Mouse (Mus musculus) retina, embryonic 14.5 days (tissue): ENCODE data around the gene Gna11.

Source experiments
- DNase-seq: peaks from one replicate; pipeline ENCODE4 v3.0.0-alpha.2; 2015; ENCODE audit warnings: low spot score

Gene Gna11

DNA sequence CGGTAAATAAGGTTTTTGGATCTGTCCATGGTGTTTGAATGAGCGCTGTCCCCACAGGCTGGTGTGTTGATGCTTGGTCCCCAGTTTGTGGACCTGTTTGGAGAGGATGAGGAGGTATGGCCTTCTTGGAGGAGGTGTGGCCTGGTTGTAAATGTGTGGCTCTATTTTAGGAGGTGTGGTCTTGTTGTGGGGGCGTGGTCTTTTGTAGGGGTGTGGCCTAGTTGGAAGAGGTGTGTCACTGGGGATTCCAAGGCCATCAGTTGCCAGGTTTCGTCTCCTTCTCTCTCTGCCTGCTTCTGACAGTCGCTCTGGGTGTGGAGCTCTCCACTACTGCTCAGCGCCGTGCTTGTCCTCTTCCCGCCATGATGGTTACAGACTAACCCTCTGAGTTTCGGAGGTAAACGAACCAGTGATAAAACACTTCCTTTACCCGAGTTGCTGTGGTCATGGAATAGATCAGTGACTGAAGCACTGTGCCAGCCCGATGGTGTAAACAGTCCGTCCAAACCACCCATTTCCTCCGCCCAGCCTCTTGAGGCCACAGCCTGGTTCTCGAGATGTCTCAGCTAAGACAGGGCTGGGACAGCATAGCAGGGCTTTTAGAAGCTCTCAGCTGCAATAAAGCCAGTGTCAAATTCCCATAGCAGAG, 39.9 kb downstream of the Gna11 start:
- DNase-seq = no peak

DNA sequence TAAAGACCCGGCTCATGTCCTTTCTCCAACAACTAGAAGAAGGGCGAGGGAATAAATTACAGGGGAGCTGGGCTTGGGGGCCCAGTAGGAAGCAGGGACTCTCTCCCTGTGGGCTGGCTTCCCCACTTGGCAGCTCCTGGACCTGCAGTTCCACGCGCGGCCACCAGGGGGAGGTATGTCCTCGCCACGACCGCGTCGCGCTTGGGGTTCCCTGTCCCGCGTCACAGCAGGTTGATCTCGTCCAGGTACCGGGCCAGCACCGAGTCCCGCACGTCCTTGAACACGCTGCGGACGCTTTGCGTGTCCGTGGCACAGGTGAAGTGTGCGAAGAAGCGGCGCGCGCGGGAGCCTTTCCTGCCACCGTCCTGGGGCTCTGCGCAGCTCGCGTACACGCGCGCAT, 42.3 kb downstream of the Gna11 start:
- DNase-seq = peak; percentile 85

- DNase-seq = no peak
These were observed 43.1 kb downstream of the Gna11 start for GRCm38 (mm10) chr10:81501863-81502262.

DNA sequence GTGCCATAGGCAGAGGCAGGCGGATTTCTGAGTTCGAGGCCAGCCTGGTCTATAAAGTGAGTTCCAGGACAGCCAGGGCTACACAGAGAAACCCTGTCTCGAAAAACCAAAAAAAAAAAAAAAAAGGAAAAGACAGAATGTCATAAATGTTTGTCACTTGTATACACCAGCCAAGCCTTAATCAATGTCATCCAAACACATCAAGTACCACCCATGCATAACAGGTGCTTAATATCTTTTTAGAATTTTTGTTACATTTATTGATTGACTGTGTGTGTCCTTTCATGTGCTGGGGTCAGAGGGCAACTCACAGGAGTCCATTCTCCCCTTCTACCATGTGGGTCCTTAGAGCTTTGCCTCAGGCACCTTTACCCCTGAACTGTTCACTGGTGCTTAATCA, 45.0 kb downstream of the Gna11 start, which contains the start of gene S1pr4:
Gene S1pr4 (minus strand): TSS at position 101 of the 400 bp plus-strand sequence.
- no peak for DNase-seq

DNA sequence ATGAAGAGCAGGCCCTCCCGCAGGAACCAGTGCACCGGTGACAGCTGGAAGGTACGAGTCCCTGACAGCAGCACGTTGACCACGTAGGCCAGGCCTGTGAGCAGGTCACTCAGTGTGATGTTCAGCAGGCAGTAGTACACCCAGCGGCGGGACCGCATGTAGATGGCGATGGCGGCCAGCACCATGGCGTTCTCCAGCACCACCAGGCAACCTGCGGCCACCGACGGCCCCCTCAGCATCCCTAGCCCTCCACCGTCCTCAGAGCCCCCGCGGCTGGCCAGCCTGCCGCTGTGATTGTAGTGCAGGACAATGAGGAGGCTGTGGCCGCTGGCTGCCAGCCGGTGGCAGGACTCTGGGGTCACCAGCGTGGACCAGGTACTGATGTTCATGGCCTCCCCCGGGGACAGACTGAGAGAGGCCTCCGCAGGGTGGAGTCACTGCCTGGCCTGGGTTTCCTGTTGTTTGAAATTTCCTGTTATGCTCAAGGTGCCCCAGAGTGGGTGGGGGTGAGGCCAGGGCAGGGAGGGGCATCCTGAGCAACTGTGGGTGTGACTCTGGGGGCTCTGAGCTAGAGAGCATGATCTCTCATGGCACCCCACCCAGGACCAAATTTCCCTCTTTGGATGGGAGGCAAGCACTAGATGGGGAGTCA, 45.6 kb downstream of the Gna11 start:
- DNase-seq = no peak

DNA sequence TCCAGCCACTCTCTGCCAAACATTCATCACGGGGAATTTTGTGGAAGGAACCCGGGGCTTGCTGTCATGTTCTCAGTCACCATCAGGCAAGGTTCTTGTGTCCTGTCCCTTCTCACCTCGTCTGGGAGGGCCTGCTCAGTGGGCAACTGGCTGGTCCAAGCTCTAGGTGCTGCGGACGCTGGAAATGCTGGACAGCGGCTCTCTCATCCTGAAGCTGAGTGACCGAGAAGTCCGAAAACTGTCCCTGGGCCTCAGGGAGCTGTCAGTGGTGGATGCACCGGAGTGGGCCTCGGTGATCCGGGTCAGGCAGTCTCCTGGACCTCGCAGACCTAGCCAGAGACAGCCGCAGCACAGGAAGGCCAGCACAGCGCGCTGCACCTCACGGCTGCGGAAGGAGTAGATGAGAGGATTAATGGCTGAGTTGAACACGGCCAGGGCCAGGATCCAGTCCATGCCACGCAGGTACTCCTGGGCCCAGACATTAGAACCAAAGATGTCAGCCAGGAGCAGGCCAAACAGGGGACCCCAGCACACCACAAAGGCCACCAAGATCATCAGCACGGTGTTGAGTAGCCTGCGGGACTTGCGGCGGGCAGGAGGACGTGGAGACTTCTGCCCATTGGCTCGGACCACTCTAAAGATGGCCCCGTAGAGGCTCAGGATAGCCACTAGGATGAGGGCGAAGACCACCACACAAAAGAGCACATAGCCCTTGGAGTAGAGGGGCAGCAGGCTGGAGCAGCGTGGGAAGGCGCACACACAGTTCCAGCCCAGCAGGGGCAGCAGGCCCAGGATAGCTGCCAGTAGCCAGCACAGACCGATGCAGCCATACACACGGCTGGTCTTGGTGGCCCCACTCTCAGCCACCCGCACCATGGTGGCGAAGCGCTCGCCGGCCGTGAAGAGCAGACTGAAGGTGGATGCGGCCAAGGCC, 46.4 kb downstream of the Gna11 start:
- DNase-seq = no peak

DNA sequence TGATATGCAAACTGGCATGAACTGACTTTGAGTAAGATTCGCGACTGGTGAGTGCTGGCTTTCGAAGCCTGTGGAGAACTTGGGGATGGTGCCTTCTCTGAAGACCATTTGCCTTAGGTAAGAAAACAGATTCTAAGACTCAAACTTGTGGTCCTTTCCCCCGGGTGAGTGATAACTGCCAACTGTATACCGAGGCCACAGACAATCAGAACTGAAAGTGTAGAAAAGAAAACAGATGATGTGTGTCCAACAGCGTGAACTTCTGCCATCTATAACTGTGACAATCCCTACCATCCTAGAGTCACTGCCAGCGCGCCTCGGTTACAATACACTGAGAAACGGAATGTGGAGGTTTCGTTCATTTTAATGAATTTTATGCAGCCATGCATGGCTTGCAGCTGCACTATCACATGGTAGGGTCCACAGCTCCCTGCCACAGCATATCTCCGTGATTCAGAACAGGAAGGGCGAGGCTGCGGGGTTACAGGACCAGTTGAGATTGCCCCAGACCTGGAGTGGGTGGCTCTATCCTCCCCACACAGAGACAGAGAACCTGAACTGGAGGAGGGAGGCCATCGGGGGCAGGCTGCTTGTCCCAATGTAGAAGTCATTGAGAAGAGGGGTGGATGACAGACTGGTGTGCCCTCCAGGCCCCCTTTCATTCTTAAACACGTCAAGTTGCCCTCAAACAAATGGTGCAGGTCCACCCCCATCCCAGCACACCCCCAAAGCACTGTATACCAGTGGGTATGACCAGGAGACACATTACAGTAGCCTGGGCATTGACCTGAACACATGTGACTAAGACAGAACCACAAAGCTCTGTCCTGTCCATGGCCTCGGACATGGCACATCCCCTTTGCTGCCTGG, 47.4 kb downstream of the Gna11 start:
- no peak for DNase-seq

DNA sequence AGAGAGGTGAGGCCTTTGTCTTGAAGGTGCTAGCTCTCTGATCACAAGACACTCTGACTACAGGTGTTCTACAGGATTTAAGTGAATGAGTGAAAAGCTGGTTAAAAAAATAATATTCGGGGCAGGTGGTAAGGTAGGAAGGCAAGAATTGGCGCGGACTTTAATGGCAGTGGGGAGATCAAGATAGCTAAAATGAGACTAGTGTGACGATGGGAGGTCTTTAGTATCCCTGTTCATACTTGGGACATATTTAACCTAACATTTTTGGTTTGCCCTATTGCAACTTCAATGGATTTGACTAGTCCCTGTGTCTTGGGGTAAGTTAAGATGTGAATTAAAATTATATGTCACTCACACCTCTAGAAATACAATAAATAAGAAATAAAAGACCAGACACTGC, 48.0 kb downstream of the Gna11 start:
- DNase-seq = no peak

- peak; percentile 98 for DNase-seq
These were observed 48.6 kb downstream of the Gna11 start, which contains the start of gene Ncln for GRCm38 (mm10) chr10:81496264-81496901. Gene Ncln, minus strand, starts transcription at chr10:81496392.

- DNase-seq = no peak
These were observed 49.2 kb downstream of the Gna11 start for GRCm38 (mm10) chr10:81495616-81496263.

GRCm38 (mm10) chr10:81495151-81495550, 49.8 kb downstream of the Gna11 start:
- no peak for DNase-seq

GRCm38 (mm10) chr10:81494260-81495041, 50.5 kb downstream of the Gna11 start:
- DNase-seq = no peak

DNA sequence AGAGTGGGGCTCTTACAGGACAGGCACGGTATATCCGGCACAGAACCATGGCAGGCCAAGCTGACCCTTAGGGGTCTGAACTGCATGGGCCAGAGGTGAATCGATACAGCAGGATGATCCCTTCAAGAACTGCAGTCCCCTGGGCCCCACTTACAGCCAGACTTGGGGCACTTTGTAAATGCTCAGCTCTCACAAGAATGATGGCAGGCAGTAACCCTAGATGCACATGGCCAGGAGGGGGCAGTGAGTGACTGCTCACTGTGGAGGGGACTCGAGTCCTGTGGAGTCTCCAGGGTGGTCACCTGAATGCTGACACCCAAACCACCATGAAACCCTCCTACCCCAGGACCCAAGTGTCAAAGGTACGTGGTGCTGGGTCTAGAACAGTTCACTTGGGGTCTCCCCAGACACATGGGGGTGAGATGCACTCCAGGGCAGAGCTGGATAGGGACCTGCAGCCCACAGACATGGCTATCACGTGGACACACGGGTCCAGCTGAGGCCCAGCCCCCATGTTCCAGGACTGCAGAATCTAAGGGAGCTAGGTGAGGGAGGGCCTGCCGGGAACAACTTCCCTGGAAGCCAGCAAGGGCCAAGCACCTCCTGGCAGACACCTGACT, 51.3 kb downstream of the Gna11 start:
- DNase-seq = no peak

DNA sequence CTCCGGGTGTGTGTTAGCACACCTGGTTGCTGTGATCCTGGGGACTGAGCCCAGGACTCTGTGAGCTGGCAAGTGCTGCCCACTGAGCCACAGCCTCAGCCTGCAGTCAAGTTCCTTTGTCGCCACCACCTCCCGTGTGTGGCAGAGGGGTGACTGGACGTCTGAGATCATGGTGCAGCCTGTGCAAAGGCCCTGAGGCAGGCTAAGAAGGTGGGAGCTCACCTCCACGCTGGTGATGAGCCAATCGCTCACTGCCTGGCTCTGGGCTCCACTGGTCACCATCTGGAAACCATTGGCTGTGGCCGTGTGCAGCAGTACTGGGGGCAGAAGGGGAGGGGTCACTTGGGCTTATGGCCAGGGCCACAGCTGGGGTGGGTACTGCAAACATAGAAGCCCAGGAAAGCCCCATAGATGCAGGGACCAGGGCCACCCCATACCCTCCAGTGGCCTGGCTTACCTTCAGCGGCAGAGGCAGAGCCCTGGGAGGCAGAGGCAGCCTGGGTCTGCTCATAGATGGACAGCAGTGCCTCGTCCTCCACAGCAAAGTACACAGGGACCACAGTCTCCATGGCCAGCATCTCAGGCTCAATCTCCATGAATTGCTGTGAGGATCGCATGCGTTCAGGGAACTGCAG, 52.3 kb downstream of the Gna11 start:
- DNase-seq = no peak

GRCm38 (mm10) chr10:81491018-81491417, 54.0 kb downstream of the Gna11 start:
- DNase-seq = no peak

- no peak for DNase-seq
These were observed 55.0 kb downstream of the Gna11 start for GRCm38 (mm10) chr10:81489941-81490340.

DNA sequence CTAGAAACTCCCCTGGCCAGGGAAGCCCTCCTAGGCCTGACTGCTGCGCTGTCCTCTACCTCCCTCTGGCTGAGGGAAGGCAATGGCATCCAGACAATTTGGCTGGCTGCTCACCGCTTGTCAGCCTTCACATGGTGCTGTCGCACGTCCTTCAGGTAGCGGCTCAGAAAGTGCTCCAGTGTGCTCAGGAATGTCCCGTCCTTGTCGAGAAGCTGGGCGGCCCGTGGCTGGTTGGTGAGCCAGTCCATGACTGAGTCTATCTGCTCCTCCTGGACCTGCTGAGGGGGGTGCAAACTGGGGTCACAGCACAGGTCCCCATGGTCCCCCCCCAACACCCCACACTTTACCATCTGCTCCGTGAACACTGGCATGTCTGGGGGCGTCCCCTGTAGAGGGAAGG, 56.9 kb downstream of the Gna11 start:
- no peak for DNase-seq

DNA sequence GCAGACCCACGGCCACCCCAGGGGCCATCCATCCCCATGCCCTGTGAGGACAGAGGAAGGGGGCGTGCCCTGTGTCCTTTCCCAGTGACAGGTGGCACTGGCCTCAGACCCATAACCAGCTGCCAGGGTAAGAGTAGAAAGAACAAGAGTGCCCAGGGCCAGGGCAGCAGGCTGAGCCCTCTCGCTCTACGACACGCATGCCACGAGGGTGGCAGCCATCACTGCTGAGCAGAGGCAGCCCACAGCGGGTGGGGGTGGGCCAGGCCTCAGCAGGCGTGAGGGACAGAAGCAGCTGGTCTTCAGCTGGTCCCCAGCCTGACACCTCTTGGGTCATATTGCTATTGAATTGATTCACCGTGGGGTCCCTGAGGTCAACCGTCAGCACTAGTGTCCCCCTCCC, 58.5 kb downstream of the Gna11 start:
- no peak for DNase-seq

DNA sequence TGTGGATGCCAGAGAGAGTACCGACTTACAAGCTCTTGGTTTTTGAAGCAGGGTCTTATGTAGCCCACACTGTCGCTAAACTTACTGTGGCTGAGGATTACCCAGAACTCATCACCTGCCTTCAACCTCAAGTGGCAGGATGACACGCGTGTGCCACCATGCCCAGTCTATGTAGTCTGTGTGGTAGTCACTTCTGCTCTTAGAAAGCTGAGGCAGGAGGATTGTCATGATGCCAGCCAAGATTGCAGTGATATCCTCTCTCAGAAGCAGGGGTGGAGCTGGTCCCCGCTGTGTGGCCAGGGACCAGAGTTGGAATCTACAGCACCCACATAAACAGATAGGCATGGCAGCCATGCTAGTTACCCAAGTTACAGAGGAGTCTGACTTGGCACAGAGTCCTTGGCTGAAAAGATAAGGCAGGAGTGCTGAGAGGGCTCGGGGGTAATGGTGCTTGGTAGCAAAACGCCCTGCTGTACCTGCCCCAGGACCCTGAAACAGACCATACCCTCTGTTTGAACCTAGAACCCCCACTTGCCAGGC, 59.4 kb downstream of the Gna11 start:
- DNase-seq = no peak
